Mouse (Mus musculus) frontal cortex, postnatal 10 days (tissue): ENCODE measurements at regions not wholly inside any gene's neighbourhood (a gene's known extent, or its start where the extent isn't known, plus 50 kb on each side); places are given as distances from the start of the nearest gene placed in this dataset.

Experiments used
- DNase-seq, 2 experiments: peaks; one replicate each; pipeline ENCODE4 v3.0.0; 2022; ENCODE audit warnings: low spot score in 2 of 2, mixed read lengths in 1 of 2

GRCm38 (mm10) chr19:56102454-56103080 is 184.4 kb upstream of the Habp2 start:
- no peak for DNase-seq

GRCm38 (mm10) chr19:56105073-56105451 is 181.9 kb upstream of the Habp2 start:
- no peak for DNase-seq

GRCm38 (mm10) chr19:56105452-56106091 is 181.4 kb upstream of the Habp2 start:
- peak in 1 of 2 experiments; percentile 4 for DNase-seq

- DNase-seq: no peak
Measured at GRCm38 (mm10) chr19:56108796-56109195, 178.1 kb upstream of the Habp2 start.

- DNase-seq: no peak
Measured at GRCm38 (mm10) chr19:56115552-56116284, 171.2 kb upstream of the Habp2 start.

GRCm38 (mm10) chr19:56116285-56116680 is 170.7 kb upstream of the Habp2 start:
- no peak for DNase-seq

- no peak for DNase-seq
Measured at GRCm38 (mm10) chr19:56120723-56121122, 166.2 kb upstream of the Habp2 start.

- no peak for DNase-seq
Measured at GRCm38 (mm10) chr19:56122186-56122585, 164.8 kb upstream of the Habp2 start.

GRCm38 (mm10) chr19:56131556-56131955 is 155.4 kb upstream of the Habp2 start:
- DNase-seq: no peak

GRCm38 (mm10) chr19:56132911-56133562 is 153.9 kb upstream of the Habp2 start:
- no peak for DNase-seq

GRCm38 (mm10) chr19:56133565-56133964 is 153.4 kb upstream of the Habp2 start:
- DNase-seq: no peak

- DNase-seq: peak; percentile 20 to 75
Measured at GRCm38 (mm10) chr19:56134081-56134818, 152.7 kb upstream of the Habp2 start.

- no peak for DNase-seq
Measured at GRCm38 (mm10) chr19:56135306-56135928, 151.5 kb upstream of the Habp2 start.

- DNase-seq: no peak
Measured at GRCm38 (mm10) chr19:56140540-56140939, 146.4 kb upstream of the Habp2 start.

GRCm38 (mm10) chr19:56144221-56144620 is 142.7 kb upstream of the Habp2 start:
- no peak for DNase-seq

- no peak for DNase-seq
Measured at GRCm38 (mm10) chr19:56157120-56157519, 129.8 kb upstream of the Habp2 start.

- DNase-seq: no peak
Measured at GRCm38 (mm10) chr19:56162156-56162555, 124.8 kb upstream of the Habp2 start.

- DNase-seq: no peak
Measured at GRCm38 (mm10) chr19:56169133-56169997, 117.6 kb upstream of the Habp2 start.

- no peak for DNase-seq
Measured at GRCm38 (mm10) chr19:56169998-56170274, 117.0 kb upstream of the Habp2 start.

GRCm38 (mm10) chr19:56172454-56172853 is 114.5 kb upstream of the Habp2 start:
- DNase-seq: no peak

- no peak for DNase-seq
Measured at GRCm38 (mm10) chr19:56176059-56176458, 110.9 kb upstream of the Habp2 start.
